Mouse (Mus musculus): ENCODE data around the gene Mtap. TPM values are rescaled to one million over a fixed set of nuclear protein-coding genes. Genes with fewer than 3 reads are reported as not detected.

The Mtap gene
- total RNA-seq, 2 experiments from 2014 or later: 34.4 to 46.9 TPM

GRCm38 (mm10) chr4:89212178-89212577 is 75.3 kb downstream of the Mtap start:
- DNase-seq: no peak

Other genes starting within 250 kb of the Mtap start
- gene Cdkn2a, start 157.5 kb downstream of the Mtap start, total RNA-seq (2021): 1 to 10 TPM; 2.6 TPM
- 10 to 100 TPM in 1 of 2 experiments, 1 to 10 TPM in 1; 4.8 to 10.3 TPM for gene Cdkn2b, start 173.9 kb downstream of the Mtap start, total RNA-seq (2021)